Mouse (Mus musculus): ENCODE data around the gene Them5. TPM values are rescaled to one million over a fixed set of nuclear protein-coding genes. Genes with fewer than 3 reads are reported as not detected.

The Them5 gene
- polyA plus RNA-seq (2014; fragmentation: Nextera tagmentation; extraction: Ambion mirVana) = not detected in 2 replicates

DNA sequence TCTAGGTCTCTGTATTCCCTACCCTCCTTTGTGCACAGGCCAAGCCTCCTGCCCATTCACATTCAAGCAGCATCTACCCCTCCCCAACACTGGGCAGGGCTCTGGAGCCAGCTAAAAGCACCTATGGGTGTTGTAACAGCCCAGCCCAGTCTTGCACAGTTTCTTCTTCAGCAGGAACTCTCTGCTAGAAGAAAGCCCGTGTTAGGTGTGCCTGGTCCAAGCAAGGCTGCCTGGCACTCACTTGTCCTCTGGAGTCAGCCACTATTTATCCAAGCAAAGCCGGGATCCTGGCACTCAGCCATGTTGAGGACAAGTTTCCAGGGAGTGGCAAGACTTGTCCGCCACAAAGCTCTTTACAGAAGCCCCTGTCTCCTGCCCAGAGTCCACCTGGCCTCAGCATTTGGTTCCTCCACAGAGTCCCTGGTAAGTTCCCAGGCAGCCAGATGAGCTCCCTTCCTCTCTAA lies at the start of gene Them5:
TSS of gene Them5 (plus strand) at position 141 of the 464 bp plus-strand sequence.
- Histone ChIP-seq H3K4me3 (replicated peaks; ENCODE audit: low read length) (no peak within 1 kb of the TSS), H3K9ac (no peak within 1 kb of the TSS), H3K9me3 (ENCODE audit: control insufficient read depth, low read length) (no peaks in the 10 kb centered on the region), H3K27ac (no peak within 1 kb of the TSS), H3K4me1 (replicated peaks; ENCODE audit: control insufficient read depth, insufficient read depth, low read length) (no peaks in the 10 kb centered on the region), H3K4me2 (replicated peaks) (no peak within 1 kb of the TSS), H3K36me3 (replicated peaks; ENCODE audit: control insufficient read depth, insufficient read depth) (no peaks in the 10 kb centered on the region), H3K27me3 (ENCODE audit: control insufficient read depth, insufficient read depth, low read length) (no peaks in the 10 kb centered on the region)
- DNase-seq (ENCODE audit: low spot score) (no peak), ATAC-seq (ENCODE audit: low FRiP score) (no peak)
- WGBS = 71% methylated on average over 3 of the region's 3 CpGs

DNA sequence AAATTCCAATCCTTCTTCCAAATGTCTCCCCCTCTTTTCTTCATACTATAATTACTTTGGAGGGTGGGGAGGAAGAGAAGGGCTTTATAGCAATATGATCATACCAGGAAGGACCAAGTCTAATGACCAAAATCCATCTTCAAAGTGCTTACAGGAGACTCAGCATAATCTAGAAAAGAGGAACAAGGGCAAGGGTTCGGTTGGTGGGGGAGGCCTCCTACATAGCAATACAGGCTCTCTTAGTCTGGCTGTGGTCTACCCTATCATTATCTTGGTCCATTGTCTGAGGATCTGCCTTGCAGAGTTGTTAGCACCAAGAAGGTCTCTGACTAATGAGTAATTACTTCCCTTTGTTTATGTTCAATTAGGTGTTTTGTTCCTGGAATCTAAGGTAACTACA lies 36.4 kb upstream of the Them5 start:
- Histone ChIP-seq H3K27me3 (ENCODE audit: control insufficient read depth, insufficient read depth, low read length) (no peaks in the 10 kb centered on the region), H3K36me3 (replicated peaks; ENCODE audit: control insufficient read depth, insufficient read depth) (no peaks in the 10 kb centered on the region), H3K9me3 (ENCODE audit: control insufficient read depth, low read length) (no peaks in the 10 kb centered on the region), H3K4me1 (replicated peaks; ENCODE audit: control insufficient read depth, insufficient read depth, low read length) (peaks cover 6% of the 10 kb centered on the region; the same call in 1 of the 2 replicates), H3K9ac (no peak overlapping the region), H3K27ac (no peak overlapping the region), H3K4me2 (replicated peaks) (no peak overlapping the region), H3K4me3 (replicated peaks; ENCODE audit: low read length) (no peak overlapping the region)
- DNase-seq (ENCODE audit: low spot score) (no peak), ATAC-seq (ENCODE audit: low FRiP score) (no peak)
- 83% methylated on average over 1 of the region's 1 CpGs for WGBS

DNA sequence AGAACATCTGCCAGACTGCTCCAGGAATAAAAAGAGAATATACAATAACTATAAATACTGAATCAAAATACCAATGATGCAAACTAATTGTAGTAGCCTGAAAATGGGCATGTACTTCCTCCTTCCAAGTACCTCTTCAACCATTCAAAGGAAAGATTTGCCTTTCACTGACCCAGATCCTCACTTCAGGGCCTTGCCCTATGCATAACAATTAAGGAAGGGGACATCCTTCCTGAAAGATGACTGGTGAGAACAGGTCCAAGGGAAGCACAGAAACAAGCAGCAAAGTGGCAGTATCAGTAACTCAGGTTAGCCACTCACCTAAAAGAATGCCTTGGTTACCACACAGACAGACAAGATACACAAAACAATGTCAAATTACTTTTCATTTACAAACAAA lies 34.9 kb upstream of the Them5 start:
- Histone ChIP-seq H3K9ac (no peak overlapping the region), H3K27me3 (ENCODE audit: control insufficient read depth, insufficient read depth, low read length) (no peaks in the 10 kb centered on the region), H3K4me1 (replicated peaks; ENCODE audit: control insufficient read depth, insufficient read depth, low read length) (peaks cover 6% of the 10 kb centered on the region; the same call in 1 of the 2 replicates), H3K9me3 (ENCODE audit: control insufficient read depth, low read length) (no peaks in the 10 kb centered on the region), H3K36me3 (replicated peaks; ENCODE audit: control insufficient read depth, insufficient read depth) (no peaks in the 10 kb centered on the region), H3K27ac (no peak overlapping the region), H3K4me2 (replicated peaks) (no peak overlapping the region), H3K4me3 (replicated peaks; ENCODE audit: low read length) (no peak overlapping the region)
- DNase-seq (ENCODE audit: low spot score) = no peak
- ATAC-seq (ENCODE audit: low FRiP score) = no peak

DNA sequence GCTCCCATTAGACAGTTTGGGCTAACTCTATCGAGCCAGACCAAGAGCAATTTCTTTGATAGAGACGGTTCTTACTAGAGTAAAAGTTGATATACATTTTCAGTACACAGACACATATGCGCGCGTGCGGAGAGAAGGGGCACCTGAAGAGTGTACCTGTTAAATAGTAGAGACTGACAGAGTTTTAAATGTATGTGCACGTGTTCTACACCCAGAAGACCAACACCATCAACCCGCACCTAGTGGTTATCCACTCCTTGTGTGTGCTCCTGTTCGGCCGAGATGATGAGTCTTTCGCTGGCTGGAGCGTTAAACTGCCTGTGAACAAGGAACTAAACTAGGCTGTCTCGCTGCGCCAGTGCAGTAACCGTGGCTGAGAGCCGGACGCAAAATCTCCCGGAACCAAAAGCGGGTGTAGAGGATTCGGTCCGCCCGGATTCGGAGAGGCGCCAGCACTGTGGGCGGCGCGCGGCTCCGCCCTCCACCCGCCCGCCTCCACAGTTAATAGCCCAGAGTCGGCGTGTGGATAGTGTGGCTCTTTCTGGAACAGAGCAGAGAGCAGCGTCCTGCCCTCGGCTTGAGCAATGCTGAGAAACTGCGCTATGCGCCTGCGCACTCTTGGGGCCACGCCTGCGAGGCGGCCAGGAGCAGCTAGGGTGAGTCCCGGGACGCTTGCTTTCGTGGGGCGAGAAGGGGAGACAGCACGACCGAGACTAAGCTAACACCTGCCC lies 32.1 kb upstream of the Them5 start, which contains the start of gene Them4:
TSS of gene Them4 (plus strand) at position 457 of the 731 bp plus-strand sequence.
- H3K4me2 ChIP-seq (replicated peaks) = peak within 1 kb of the TSS; percentile 71
- peak within 1 kb of the TSS; percentile 85 for H3K27ac ChIP-seq
- no peaks in the 10 kb centered on the region for H3K27me3 ChIP-seq (ENCODE audit: control insufficient read depth, insufficient read depth, low read length)
- no peaks in the 10 kb centered on the region for H3K9me3 ChIP-seq (ENCODE audit: control insufficient read depth, low read length)
- DNase-seq (ENCODE audit: low spot score) (peak; percentile 88), ATAC-seq (ENCODE audit: low FRiP score) (peak; percentile 99)
- peak within 1 kb of the TSS; percentile 74 for H3K9ac ChIP-seq
- 2% methylated on average over 47 of the region's 47 CpGs for WGBS
- H3K36me3 ChIP-seq (replicated peaks; ENCODE audit: control insufficient read depth, insufficient read depth) = no peaks in the 10 kb centered on the region
- H3K4me3 ChIP-seq (replicated peaks; ENCODE audit: low read length) = peak within 1 kb of the TSS; percentile 64
- H3K4me1 ChIP-seq (replicated peaks; ENCODE audit: control insufficient read depth, insufficient read depth, low read length) = peaks cover 6% of the 10 kb centered on the region; the same call in 1 of the 2 replicates

DNA sequence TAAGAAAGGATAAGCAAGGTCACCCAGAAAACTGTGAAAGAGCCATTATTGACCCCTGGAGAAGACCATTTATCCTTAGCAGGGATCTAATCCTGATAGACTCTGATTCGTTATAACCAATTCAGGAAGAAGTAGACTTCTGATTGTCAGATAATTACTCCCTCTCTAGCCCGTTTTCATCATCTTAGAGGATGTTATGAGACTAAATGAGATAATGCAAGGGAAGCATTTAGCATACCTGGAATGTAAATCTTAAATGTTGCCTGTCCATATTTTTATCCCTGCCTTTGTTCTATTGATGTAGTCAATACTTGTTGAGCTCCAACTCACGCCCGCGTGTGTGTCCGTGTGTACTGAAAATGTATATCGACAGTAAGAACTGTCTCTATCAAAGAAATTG lies 31.4 kb upstream of the Them5 start:
- no peak for ATAC-seq (ENCODE audit: low FRiP score)
- 48% methylated on average over 7 of the region's 7 CpGs for WGBS
- Histone ChIP-seq H3K36me3 (replicated peaks; ENCODE audit: control insufficient read depth, insufficient read depth) (no peaks in the 10 kb centered on the region), H3K27me3 (ENCODE audit: control insufficient read depth, insufficient read depth, low read length) (no peaks in the 10 kb centered on the region), H3K9me3 (ENCODE audit: control insufficient read depth, low read length) (no peaks in the 10 kb centered on the region), H3K4me1 (replicated peaks; ENCODE audit: control insufficient read depth, insufficient read depth, low read length) (peaks cover 6% of the 10 kb centered on the region; the same call in 1 of the 2 replicates), H3K4me3 (replicated peaks; ENCODE audit: low read length) (peak overlapping the region; percentile 64), H3K27ac (peak overlapping the region; percentile 85), H3K4me2 (replicated peaks) (peak overlapping the region; percentile 71), H3K9ac (peak overlapping the region; percentile 74)
- DNase-seq (ENCODE audit: low spot score) = peak; percentile 52

DNA sequence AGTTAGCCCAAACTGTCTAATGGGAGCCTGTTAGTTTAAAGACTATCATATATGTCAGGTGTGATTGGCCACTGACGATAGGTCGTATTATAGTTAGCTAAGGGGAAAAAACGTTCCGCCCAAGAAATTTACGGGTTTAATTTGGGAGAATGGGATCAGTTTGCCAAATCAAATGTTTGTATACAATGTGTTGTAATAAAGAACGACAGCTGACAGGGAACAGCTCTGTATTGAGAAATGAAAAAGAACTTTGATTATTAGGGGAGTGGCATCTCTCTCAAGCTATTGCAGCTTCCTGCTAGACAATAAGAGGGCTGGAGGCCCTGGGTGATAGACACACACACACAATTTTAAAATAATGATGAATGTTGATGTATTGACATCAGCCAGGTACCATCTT lies 31.0 kb upstream of the Them5 start:
- ATAC-seq (ENCODE audit: low FRiP score) = no peak
- H3K9me3 ChIP-seq (ENCODE audit: control insufficient read depth, low read length) = no peaks in the 10 kb centered on the region
- no peaks in the 10 kb centered on the region for H3K27me3 ChIP-seq (ENCODE audit: control insufficient read depth, insufficient read depth, low read length)
- no peaks in the 10 kb centered on the region for H3K36me3 ChIP-seq (replicated peaks; ENCODE audit: control insufficient read depth, insufficient read depth)
- H3K4me2 ChIP-seq (replicated peaks) = peak overlapping the region; percentile 71
- DNase-seq (ENCODE audit: low spot score) = no peak
- H3K4me3 ChIP-seq (replicated peaks; ENCODE audit: low read length) = peak overlapping the region; percentile 64
- WGBS = 79% methylated on average over 6 of the region's 6 CpGs
- peaks cover 6% of the 10 kb centered on the region; the same call in 1 of the 2 replicates for H3K4me1 ChIP-seq (replicated peaks; ENCODE audit: control insufficient read depth, insufficient read depth, low read length)
- H3K9ac ChIP-seq = peak overlapping the region; percentile 74
- no peak overlapping the region; the same call in 1 of the 2 replicates for H3K27ac ChIP-seq

DNA sequence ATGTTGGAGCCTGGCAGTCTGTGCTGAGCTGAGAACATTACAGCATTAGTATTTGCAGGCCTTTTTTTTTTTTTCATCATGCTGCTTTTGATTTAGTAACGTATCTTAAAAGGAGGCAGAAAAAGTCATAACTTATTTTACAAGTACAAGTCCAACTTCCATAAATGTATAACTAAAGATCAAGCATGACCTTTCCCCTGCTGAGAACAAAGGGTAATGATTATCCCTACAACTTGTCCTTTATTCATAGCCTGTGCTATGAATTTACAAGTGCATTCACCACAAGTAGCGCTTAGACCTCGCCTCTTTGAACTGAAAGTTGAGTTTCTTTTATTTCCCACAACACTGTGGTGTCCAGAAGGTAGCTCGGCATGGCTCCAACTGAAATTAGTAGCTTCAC lies 30.5 kb upstream of the Them5 start:
- Histone ChIP-seq H3K27me3 (ENCODE audit: control insufficient read depth, insufficient read depth, low read length) (no peaks in the 10 kb centered on the region), H3K9me3 (ENCODE audit: control insufficient read depth, low read length) (no peaks in the 10 kb centered on the region), H3K9ac (peak overlapping the region; percentile 74; the same call in 1 of the 2 replicates), H3K4me1 (replicated peaks; ENCODE audit: control insufficient read depth, insufficient read depth, low read length) (peaks cover 6% of the 10 kb centered on the region; the same call in 1 of the 2 replicates), H3K4me3 (replicated peaks; ENCODE audit: low read length) (peak overlapping the region; percentile 64), H3K4me2 (replicated peaks) (peak overlapping the region; percentile 71), H3K27ac (no peak overlapping the region), H3K36me3 (replicated peaks; ENCODE audit: control insufficient read depth, insufficient read depth) (no peaks in the 10 kb centered on the region)
- 79% methylated on average over 4 of the region's 4 CpGs for WGBS
- ATAC-seq (ENCODE audit: low FRiP score) (no peak), DNase-seq (ENCODE audit: low spot score) (no peak)

DNA sequence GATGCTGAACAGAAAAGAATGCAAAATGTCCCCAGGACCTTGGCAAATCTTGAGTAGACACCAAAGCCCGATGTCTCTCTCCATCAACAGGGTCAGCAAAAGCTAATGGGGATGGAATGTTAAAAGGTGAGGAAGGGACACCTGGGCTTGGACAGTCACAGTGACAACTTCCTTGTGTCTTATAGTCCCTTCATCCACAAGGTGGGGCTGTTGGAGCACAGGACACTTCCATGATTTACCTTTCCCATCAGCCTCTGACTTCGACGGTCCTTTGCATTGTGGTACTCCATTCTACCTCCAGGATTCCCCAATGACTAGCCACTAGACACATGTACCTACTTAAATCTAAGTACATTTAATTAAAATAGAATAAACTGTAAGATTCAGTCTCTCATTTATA lies 13.2 kb upstream of the Them5 start:
- 76% methylated on average over 3 of the region's 3 CpGs for WGBS
- Histone ChIP-seq H3K27ac (no peak overlapping the region), H3K27me3 (ENCODE audit: control insufficient read depth, insufficient read depth, low read length) (no peaks in the 10 kb centered on the region), H3K4me3 (replicated peaks; ENCODE audit: low read length) (no peak overlapping the region), H3K9me3 (ENCODE audit: control insufficient read depth, low read length) (no peaks in the 10 kb centered on the region), H3K36me3 (replicated peaks; ENCODE audit: control insufficient read depth, insufficient read depth) (peaks cover 62% of the 10 kb centered on the region), H3K4me1 (replicated peaks; ENCODE audit: control insufficient read depth, insufficient read depth, low read length) (no peaks in the 10 kb centered on the region), H3K4me2 (replicated peaks) (no peak overlapping the region), H3K9ac (no peak overlapping the region)
- no peak for DNase-seq (ENCODE audit: low spot score)
- no peak for ATAC-seq (ENCODE audit: low FRiP score)

DNA sequence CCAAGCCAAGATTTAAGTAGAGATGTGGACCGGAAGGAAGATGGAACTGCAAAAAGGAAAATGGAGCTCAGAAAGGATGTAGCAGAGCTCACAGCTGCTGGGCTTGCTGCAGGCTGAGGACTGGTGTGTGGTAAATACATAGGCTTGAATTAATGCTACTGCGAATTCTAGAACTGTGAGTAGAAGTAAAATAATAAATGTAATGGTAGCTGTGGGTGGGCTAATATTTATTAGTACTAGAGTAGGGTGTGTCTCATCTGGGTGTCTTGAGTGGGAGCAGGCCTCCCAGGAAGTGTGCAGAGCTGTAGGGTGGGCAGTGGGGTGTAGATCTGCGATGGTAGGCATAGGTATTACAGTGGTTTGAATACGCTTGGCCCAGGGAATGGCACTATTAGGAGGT lies 7.5 kb upstream of the Them5 start:
- Histone ChIP-seq H3K36me3 (replicated peaks; ENCODE audit: control insufficient read depth, insufficient read depth) (peaks cover 23% of the 10 kb centered on the region), H3K9ac (no peak overlapping the region), H3K27me3 (ENCODE audit: control insufficient read depth, insufficient read depth, low read length) (no peaks in the 10 kb centered on the region), H3K27ac (no peak overlapping the region), H3K4me3 (replicated peaks; ENCODE audit: low read length) (no peak overlapping the region), H3K9me3 (ENCODE audit: control insufficient read depth, low read length) (no peaks in the 10 kb centered on the region), H3K4me2 (replicated peaks) (no peak overlapping the region), H3K4me1 (replicated peaks; ENCODE audit: control insufficient read depth, insufficient read depth, low read length) (no peaks in the 10 kb centered on the region)
- ATAC-seq (ENCODE audit: low FRiP score) (no peak), DNase-seq (ENCODE audit: low spot score) (no peak)
- 95% methylated on average over 4 of the region's 4 CpGs for WGBS

Measured in hindbrain, embryonic 14.5 days (tissue).